Mouse (Mus musculus) heart, adult 2 months (tissue): ENCODE results near the gene Pja2.
"Not testable (repeated sequence)": the region's sequence is repeated elsewhere in the genome, so short reads cannot be mapped to it uniquely, and the experiment has no call there.

ENCODE experiments used
- CTCF ChIP-seq: fragments of 200-600 bp; IDR thresholded peaks from 2 replicates; pipeline ENCODE4 v1.8.1; 2022; ENCODE audit warnings: antibody characterized with exemption, mild to moderate bottlenecking, moderate library complexity
- EP300 ChIP-seq: fragments of 200-500 bp; IDR thresholded peaks from 2 replicates; pipeline ENCODE4 v1.6.1; 2011; ENCODE audit warnings: low read depth, low read length, control low read depth; ENCODE audit not compliant: insufficient read depth
- POLR2A ChIP-seq: fragments of 200-500 bp; IDR thresholded peaks from 2 replicates; pipeline ENCODE4 v1.6.1; 2011; ENCODE audit warnings: mild to moderate bottlenecking, low read depth, low read length, control low read depth; ENCODE audit not compliant: insufficient read depth

- not testable (repeated sequence) for TF ChIP-seq POLR2A, CTCF, EP300
Observed at GRCm38 (mm10) chr17:64231637-64232036, 100.1 kb downstream of the Pja2 start.
